Mouse (Mus musculus) olfactory bulb, adult 2 months (tissue): ENCODE results near the gene Hdgfl2. TPM values are rescaled to one million over a fixed set of nuclear protein-coding genes. Genes with fewer than 3 reads are reported as not detected.

Experiments
- H3K27ac ChIP-seq: fragments of 200-500 bp; 2 replicates; pipeline ENCODE4 v1.5.1; 2012; ENCODE audit warnings: low read depth, low read length; ENCODE audit not compliant: insufficient read depth
- H3K4me1 ChIP-seq: fragments of 200-500 bp; 2 replicates; pipeline ENCODE4 v1.6.1; 2012; ENCODE audit warnings: low read length; ENCODE audit not compliant: control insufficient read depth, insufficient read depth
- H3K4me3 ChIP-seq: fragments of 200-500 bp; 2 replicates; pipeline ENCODE4 v1.5.1; 2012; ENCODE audit warnings: mild to moderate bottlenecking, low read depth, low read length, moderate library complexity; ENCODE audit not compliant: insufficient read depth
- CTCF ChIP-seq: fragments of 200-500 bp; IDR thresholded peaks from 2 replicates; pipeline ENCODE4 v1.5.1; 2012; ENCODE audit warnings: low read depth, mild to moderate bottlenecking, low read length, moderate library complexity; ENCODE audit not compliant: insufficient read depth
- POLR2A ChIP-seq: fragments of 200-500 bp; IDR thresholded peaks from 2 replicates; pipeline ENCODE4 v1.6.1; 2012; ENCODE audit warnings: mild to moderate bottlenecking, low read depth, low read length, moderate library complexity; ENCODE audit not compliant: insufficient read depth
- WGBS: fragments of 180-500 bp; shearing (Covaris S2); methylation state at CpG from one replicate; pipeline ENCODE4 v1.1.7; 2018; 5-methylcytosine and 5-hydroxymethylcytosine counted together
- polyA plus RNA-seq: library from polyadenylated mRNA; stranded (reverse); fragments of >200 nt; gene quantifications from 2 replicates; pipeline ENCODE4 v1.2.4, GENCODE M21; 2012; ENCODE audit warnings: low replicate concordance; ENCODE audit not compliant: missing spikeins, insufficient read depth, insufficient read length

Gene Hdgfl2
- polyA plus RNA-seq, 1 experiment: 483 TPM

DNA sequence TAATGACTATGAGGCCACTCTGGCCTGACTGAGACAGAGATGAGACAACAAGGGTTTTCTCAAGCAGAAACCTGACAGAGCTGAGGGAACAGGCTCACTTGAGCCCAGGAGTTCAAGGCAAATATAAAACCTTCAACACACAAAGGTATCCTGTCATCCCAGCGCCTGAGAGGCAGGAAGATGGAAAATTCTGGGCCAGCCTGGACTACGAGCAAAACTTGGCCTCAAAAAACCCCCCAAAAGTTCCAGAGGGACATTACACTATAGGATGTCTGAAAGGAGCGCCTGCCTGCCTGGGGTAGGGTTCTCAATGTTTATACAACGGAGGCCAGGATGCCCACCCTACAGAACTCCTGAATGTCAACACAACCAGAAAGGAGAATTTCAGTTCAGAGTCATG, 44.2 kb upstream of the Hdgfl2 start:
- Histone ChIP-seq H3K27ac (no peak overlapping the region), H3K4me1 (peaks cover 32% of the 10 kb centered on the region), H3K4me3 (no peak overlapping the region)
- TF ChIP-seq CTCF: no peak
- TF ChIP-seq POLR2A: no peak
- WGBS: 84% methylated on average over 4 of the region's 4 CpGs

DNA sequence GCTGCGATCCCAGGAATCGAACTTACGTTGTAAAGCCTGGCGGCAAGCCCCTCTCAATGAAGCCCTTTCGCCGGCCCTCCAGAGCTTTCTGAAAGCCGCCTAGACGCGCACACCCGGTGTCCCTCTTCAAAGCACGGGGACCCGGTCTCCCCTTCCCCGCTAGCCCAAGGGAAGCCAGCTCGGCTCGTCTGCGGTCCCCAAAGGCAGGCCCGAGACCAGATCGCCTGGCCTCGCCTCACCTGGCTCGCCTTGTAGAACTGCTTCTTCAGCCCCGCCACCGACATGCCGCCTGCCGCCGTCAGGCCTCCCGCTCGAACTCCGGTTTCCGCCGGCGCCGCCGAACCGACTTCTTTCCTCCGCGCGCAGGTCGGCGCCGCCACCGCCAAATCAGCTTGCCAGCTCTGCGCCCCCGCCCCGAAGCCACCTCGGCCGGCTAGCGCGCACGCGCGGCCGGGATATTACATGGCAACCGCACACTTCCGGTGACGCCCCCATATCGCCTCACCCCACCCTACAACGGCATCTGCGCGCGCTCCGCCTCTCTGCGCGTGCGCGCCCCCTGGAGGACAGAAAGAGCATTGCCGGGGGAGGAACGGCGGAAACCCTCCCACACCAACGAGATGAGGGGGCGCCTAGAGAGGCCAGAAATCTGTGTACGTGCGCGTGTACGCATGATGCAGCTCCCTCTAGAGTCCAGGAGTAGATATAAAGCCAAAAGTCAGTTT, 43.1 kb upstream of the Hdgfl2 start, which contains the start of gene Sh3gl1:
TSS of gene Sh3gl1 (minus strand) at position 460 of the 725 bp plus-strand sequence.
- H3K4me1 ChIP-seq: peaks cover 26% of the 10 kb centered on the region
- H3K4me3 ChIP-seq: peak within 1 kb of the TSS; percentile 98
- peak within 1 kb of the TSS; percentile 86 for H3K27ac ChIP-seq
- under 1% methylated on average over 74 of the region's 74 CpGs for WGBS
- TF ChIP-seq POLR2A (peak; percentile 91), CTCF (peak; percentile 97)

- 35% methylated on average over 13 of the region's 13 CpGs for WGBS
- H3K4me1 ChIP-seq: peaks cover 26% of the 10 kb centered on the region
- TF ChIP-seq POLR2A (no peak), CTCF (no peak)
- H3K4me3 ChIP-seq: peak overlapping the region; percentile 21; the same call in 1 of the 2 replicates
- H3K27ac ChIP-seq: no peak overlapping the region
Measured at GRCm38 (mm10) chr17:56036901-56037287, 42.5 kb upstream of the Hdgfl2 start.

GRCm38 (mm10) chr17:56038583-56039261, 40.7 kb upstream of the Hdgfl2 start:
- WGBS: 63% methylated on average over 8 of the region's 8 CpGs
- no peak for TF ChIP-seq POLR2A
- TF ChIP-seq CTCF: no peak
- no peak overlapping the region for H3K27ac ChIP-seq
- H3K4me1 ChIP-seq: peaks cover 18% of the 10 kb centered on the region
- no peak overlapping the region for H3K4me3 ChIP-seq

DNA sequence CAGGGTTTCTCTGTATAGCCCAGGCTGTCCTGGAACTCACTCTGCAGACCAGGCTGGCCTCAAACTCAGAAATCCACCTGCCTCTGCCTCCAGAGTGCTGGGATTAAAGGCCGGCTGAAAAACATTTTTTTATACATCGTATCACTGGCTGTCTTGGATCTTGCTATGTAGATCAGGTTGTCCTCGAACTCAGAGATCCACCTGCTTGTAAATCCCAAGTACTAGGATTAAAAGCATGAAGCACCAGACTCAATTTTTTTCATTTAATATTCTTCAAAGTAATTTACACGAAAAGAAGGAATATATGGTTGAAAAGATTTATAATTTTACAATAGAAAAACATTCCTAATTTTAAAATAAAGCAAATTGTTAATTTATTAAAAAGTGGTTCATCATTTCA, 40.1 kb upstream of the Hdgfl2 start:
- 80% methylated on average over 4 of the region's 4 CpGs for WGBS
- TF ChIP-seq CTCF: no peak
- TF ChIP-seq POLR2A: no peak
- Histone ChIP-seq H3K27ac (no peak overlapping the region), H3K4me3 (no peak overlapping the region), H3K4me1 (peaks cover 14% of the 10 kb centered on the region)

DNA sequence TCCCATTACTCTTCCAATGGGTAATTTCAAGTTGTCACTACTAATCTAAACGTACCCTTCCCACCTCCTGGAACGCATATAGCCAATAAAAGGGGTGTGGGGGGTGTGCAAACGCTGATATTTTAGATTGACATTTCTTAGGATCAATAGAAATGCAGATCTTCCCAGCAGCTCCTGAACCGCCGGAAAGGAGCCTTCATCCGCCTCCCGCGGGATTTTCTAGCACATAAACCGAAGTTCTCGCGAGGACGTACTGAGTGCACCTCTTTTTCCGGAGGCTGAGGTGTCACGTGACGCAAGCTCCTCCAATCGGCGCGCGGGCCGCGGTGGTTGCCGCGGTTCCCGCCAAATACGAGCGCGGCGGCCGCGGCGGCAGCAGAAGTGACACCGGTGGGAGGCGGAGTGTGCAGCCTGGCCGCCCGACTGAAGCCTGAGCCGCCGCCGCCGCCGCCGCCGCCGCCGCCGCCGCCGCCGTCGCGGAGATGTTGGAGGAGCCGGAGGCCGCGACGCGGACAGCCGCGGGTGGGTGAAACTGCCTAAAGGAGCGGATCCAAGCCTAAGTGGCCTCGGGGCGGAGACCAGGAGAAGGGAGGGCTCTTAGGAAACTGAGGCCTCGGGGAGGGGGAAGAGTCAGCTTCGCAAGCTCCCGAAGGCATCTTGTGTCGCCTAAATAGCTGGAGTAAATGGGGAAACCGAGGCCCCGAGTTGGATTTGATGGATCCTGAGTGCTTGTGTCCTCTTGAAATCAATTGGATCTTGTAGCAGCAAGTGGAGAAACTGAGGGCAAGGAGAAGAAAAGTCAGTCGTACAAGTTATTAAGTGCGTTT, 39.2 kb upstream of the Hdgfl2 start, which contains the start of gene Chaf1a:
TSS of gene Chaf1a (plus strand) at position 410 of the 827 bp plus-strand sequence.
- WGBS: under 1% methylated on average over 68 of the region's 68 CpGs
- TF ChIP-seq CTCF (no peak), POLR2A (peak; percentile 34; the same call in 1 of the 2 replicates)
- Histone ChIP-seq H3K4me1 (peaks cover 7% of the 10 kb centered on the region), H3K27ac (no peak within 1 kb of the TSS), H3K4me3 (peak within 1 kb of the TSS; percentile 54)

GRCm38 (mm10) chr17:56040857-56041163, 38.6 kb upstream of the Hdgfl2 start:
- Histone ChIP-seq H3K4me1 (peaks cover 6% of the 10 kb centered on the region), H3K4me3 (peak overlapping the region; percentile 54; the same call in 1 of the 2 replicates), H3K27ac (no peak overlapping the region)
- 2% methylated on average over 12 of the region's 12 CpGs for WGBS
- TF ChIP-seq CTCF (no peak), POLR2A (no peak)

- H3K27ac ChIP-seq: no peak overlapping the region
- no peak for TF ChIP-seq POLR2A
- no peak for TF ChIP-seq CTCF
- no peak overlapping the region for H3K4me3 ChIP-seq
- H3K4me1 ChIP-seq: no peaks in the 10 kb centered on the region
- WGBS: 94% methylated on average over 5 of the region's 5 CpGs
Measured at GRCm38 (mm10) chr17:56051369-56051768, 28.1 kb upstream of the Hdgfl2 start.

- Histone ChIP-seq H3K27ac (no peak overlapping the region), H3K4me1 (no peaks in the 10 kb centered on the region), H3K4me3 (no peak overlapping the region)
- no peak for TF ChIP-seq CTCF
- TF ChIP-seq POLR2A: no peak
Measured at GRCm38 (mm10) chr17:56054938-56055337, 24.5 kb upstream of the Hdgfl2 start.
